Comparison of ENCODE assay signal across 8 mouse cellular contexts in the genomic region with DNA sequence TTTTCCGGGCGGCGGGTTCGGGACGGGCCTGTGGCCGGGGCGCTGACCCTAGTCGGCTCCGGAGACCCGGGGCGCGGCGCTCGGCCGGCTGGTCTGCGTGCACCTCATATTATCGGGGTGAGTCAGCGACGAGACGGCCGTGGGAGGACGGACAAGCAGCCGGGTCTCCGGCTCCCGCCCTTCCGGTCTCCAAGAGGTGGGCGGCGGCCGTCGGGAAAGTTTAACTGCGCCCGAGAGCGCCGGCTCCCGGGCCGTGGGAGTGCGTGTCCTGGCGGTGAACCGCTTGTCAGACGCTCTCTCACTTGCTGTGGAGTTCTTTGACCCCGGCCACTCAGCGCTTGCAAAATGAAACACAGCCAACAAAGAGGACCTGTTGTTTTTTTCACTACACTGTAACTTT. TPM values are rescaled to one million over a fixed set of nuclear protein-coding genes. Genes with fewer than 3 reads are reported as not detected.
DNase-seq lines count a peak whose midpoint lies in the region; ATAC-seq and TF ChIP-seq lines count a peak whose summit lies in the region.

No protein-coding gene starts in this region.

- ATAC-seq in forebrain, embryonic 13.5 days = no peak
- ATAC-seq in hindbrain, postnatal 0 days = no peak; the same call in 1 of the 2 replicates
- peak; percentile 84 for ATAC-seq in liver, embryonic 15.5 days (ENCODE audit: insufficient read depth)
- ATAC-seq in neural tube, embryonic 12.5 days (ENCODE audit: low FRiP score, low read depth) = peak; percentile 68

- H3K4me2 ChIP-seq in forebrain, embryonic 13.5 days = peak overlapping the region; percentile 83
- H3K4me2 ChIP-seq in hindbrain, postnatal 0 days (ENCODE audit: low read depth, low read length) = peak overlapping the region; percentile 76
- peak overlapping the region; percentile 94 for H3K4me2 ChIP-seq in liver, embryonic 15.5 days
- H3K4me2 ChIP-seq in neural tube, embryonic 12.5 days (replicated peaks) = peak overlapping the region; percentile 78

- peak overlapping the region; percentile 49; the same call in 1 of the 2 replicates for H3K27ac ChIP-seq in forebrain, embryonic 13.5 days
- H3K27ac ChIP-seq in hindbrain, postnatal 0 days = peak overlapping the region; percentile 84
- H3K27ac ChIP-seq in liver, embryonic 15.5 days (replicated peaks) = peak overlapping the region; percentile 99
- H3K27ac ChIP-seq in neural tube, embryonic 12.5 days = peak overlapping the region; percentile 54

- peak overlapping the region; percentile 78 for H3K9ac ChIP-seq in forebrain, embryonic 13.5 days
- peak overlapping the region; percentile 65 for H3K9ac ChIP-seq in hindbrain, postnatal 0 days (replicated peaks; ENCODE audit: low read length)
- peak overlapping the region; percentile 79 for H3K9ac ChIP-seq in liver, embryonic 15.5 days
- H3K9ac ChIP-seq in neural tube, embryonic 12.5 days = peak overlapping the region; percentile 78

- peaks cover 8% of the 10 kb centered on the region; the same call in 1 of the 2 replicates for H3K36me3 ChIP-seq in forebrain, embryonic 13.5 days (ENCODE audit: poor library complexity, severe bottlenecking)
- no peaks in the 10 kb centered on the region for H3K36me3 ChIP-seq in hindbrain, postnatal 0 days (ENCODE audit: insufficient read depth, low read length)
- peaks cover 6% of the 10 kb centered on the region; the same call in 1 of the 2 replicates for H3K36me3 ChIP-seq in liver, embryonic 15.5 days (replicated peaks)
- H3K36me3 ChIP-seq in neural tube, embryonic 12.5 days = peaks cover 9% of the 10 kb centered on the region

- WGBS in forebrain, embryonic 13.5 days = under 1% methylated on average over 42 of the region's 42 CpGs
- under 1% methylated on average over 38 of the region's 42 CpGs for WGBS in hindbrain, postnatal 0 days
- under 1% methylated on average over 42 of the region's 42 CpGs for WGBS in liver, embryonic 15.5 days (ENCODE audit: insufficient replicate concordance)
- WGBS in neural tube, embryonic 12.5 days = under 1% methylated on average over 42 of the region's 42 CpGs

- peaks cover 16% of the 10 kb centered on the region for H3K4me1 ChIP-seq in forebrain, embryonic 13.5 days
- peaks cover 6% of the 10 kb centered on the region for H3K4me1 ChIP-seq in hindbrain, postnatal 0 days (ENCODE audit: insufficient read depth, low read length)
- peaks cover 29% of the 10 kb centered on the region for H3K4me1 ChIP-seq in liver, embryonic 15.5 days (replicated peaks)
- H3K4me1 ChIP-seq in neural tube, embryonic 12.5 days = peaks cover 6% of the 10 kb centered on the region

- H3K27me3 ChIP-seq in forebrain, embryonic 13.5 days = peaks cover 9% of the 10 kb centered on the region; the same call in 1 of the 2 replicates
- H3K27me3 ChIP-seq in hindbrain, postnatal 0 days (ENCODE audit: insufficient read depth, low read length) = no peaks in the 10 kb centered on the region
- no peaks in the 10 kb centered on the region for H3K27me3 ChIP-seq in liver, embryonic 15.5 days
- no peaks in the 10 kb centered on the region for H3K27me3 ChIP-seq in neural tube, embryonic 12.5 days (replicated peaks)

- DNase-seq in kidney, adult 11 months = peak; percentile 82
- DNase-seq in kidney, adult 18-20 months = no peak
- peak; percentile 83 for DNase-seq in adrenal gland, postnatal 10 days
- DNase-seq in hindbrain, postnatal 0 days (ENCODE audit: low spot score) = peak; percentile 56
- DNase-seq in cerebellum, adult 9-11 months = no peak

- TF ChIP-seq CTCF in hindbrain, postnatal 0 days (IDR thresholded peaks at IDR 0.05; ENCODE audit: low read depth) = peak; percentile 31

- H3K4me3 ChIP-seq in forebrain, embryonic 13.5 days = peak overlapping the region; percentile 83
- peak overlapping the region; percentile 83 for H3K4me3 ChIP-seq in hindbrain, postnatal 0 days (ENCODE audit: low read length)
- peak overlapping the region; percentile 86 for H3K4me3 ChIP-seq in liver, embryonic 15.5 days (replicated peaks)
- peak overlapping the region; percentile 84 for H3K4me3 ChIP-seq in neural tube, embryonic 12.5 days

- H3K9me3 ChIP-seq in forebrain, embryonic 13.5 days (replicated peaks) = no peaks in the 10 kb centered on the region
- no peaks in the 10 kb centered on the region for H3K9me3 ChIP-seq in hindbrain, postnatal 0 days (ENCODE audit: low read length)
- H3K9me3 ChIP-seq in liver, embryonic 15.5 days (replicated peaks) = no peaks in the 10 kb centered on the region
- no peaks in the 10 kb centered on the region for H3K9me3 ChIP-seq in neural tube, embryonic 12.5 days

RNA-seq across cellular contexts. Expression of a gene that starts 0.4 kb away (rescaled TPM):
- total RNA-seq in adrenal gland, postnatal 10 days (2021) = 10 to 100 TPM; 35.7 to 82.2 TPM
- 35.0 and 36.6 TPM in 2 replicates for polyA plus RNA-seq in forebrain, embryonic 13.5 days (2015; fragmentation: Nextera tagmentation; extraction: Ambion mirVana)
- 12.3 and 15.1 TPM in 2 replicates for total RNA-seq in hindbrain, postnatal 0 days (2014; rRNA removed)
- 23.3 and 23.7 TPM in 2 replicates for polyA plus RNA-seq in hindbrain, postnatal 0 days (2015; fragmentation: Nextera tagmentation; extraction: Ambion mirVana)
- 13.0 and 13.3 TPM in 2 replicates for polyA plus RNA-seq in liver, embryonic 15.5 days (2015; fragmentation: Nextera tagmentation; extraction: Ambion mirVana)
- 30.4 and 31.5 TPM in 2 replicates for polyA plus RNA-seq in neural tube, embryonic 12.5 days (2016; fragmentation: Nextera tagmentation; extraction: Ambion mirVana)

RNA-seq across cellular contexts. Expression of a gene that starts 25.7 kb away (rescaled TPM):
- total RNA-seq in adrenal gland, postnatal 10 days (2021) = 100 to 1,000 TPM; 117 to 148 TPM
- polyA plus RNA-seq in forebrain, embryonic 13.5 days (2015; fragmentation: Nextera tagmentation; extraction: Ambion mirVana) = 407 and 413 TPM in 2 replicates
- 141 and 306 TPM in 2 replicates for total RNA-seq in hindbrain, postnatal 0 days (2014; rRNA removed)
- 261 and 279 TPM in 2 replicates for polyA plus RNA-seq in hindbrain, postnatal 0 days (2015; fragmentation: Nextera tagmentation; extraction: Ambion mirVana)
- 112 and 130 TPM in 2 replicates for polyA plus RNA-seq in liver, embryonic 15.5 days (2015; fragmentation: Nextera tagmentation; extraction: Ambion mirVana)
- 321 and 327 TPM in 2 replicates for polyA plus RNA-seq in neural tube, embryonic 12.5 days (2016; fragmentation: Nextera tagmentation; extraction: Ambion mirVana)

RNA-seq across cellular contexts. Expression of a gene that starts 34.9 kb away (rescaled TPM):
- 100 to 1,000 TPM; 366 to 527 TPM for total RNA-seq in adrenal gland, postnatal 10 days (2021)
- 360 and 397 TPM in 2 replicates for polyA plus RNA-seq in forebrain, embryonic 13.5 days (2015; fragmentation: Nextera tagmentation; extraction: Ambion mirVana)
- 64.3 and 65.2 TPM in 2 replicates for total RNA-seq in hindbrain, postnatal 0 days (2014; rRNA removed)
- polyA plus RNA-seq in hindbrain, postnatal 0 days (2015; fragmentation: Nextera tagmentation; extraction: Ambion mirVana) = 284 and 309 TPM in 2 replicates
- polyA plus RNA-seq in liver, embryonic 15.5 days (2015; fragmentation: Nextera tagmentation; extraction: Ambion mirVana) = 233 and 311 TPM in 2 replicates
- polyA plus RNA-seq in neural tube, embryonic 12.5 days (2016; fragmentation: Nextera tagmentation; extraction: Ambion mirVana) = 329 and 346 TPM in 2 replicates

RNA-seq across cellular contexts. Expression of a gene that starts 35.0 kb away (rescaled TPM):
- 100 to 1,000 TPM; 724 to 915 TPM for total RNA-seq in adrenal gland, postnatal 10 days (2021)
- 333 and 363 TPM in 2 replicates for polyA plus RNA-seq in forebrain, embryonic 13.5 days (2015; fragmentation: Nextera tagmentation; extraction: Ambion mirVana)
- total RNA-seq in hindbrain, postnatal 0 days (2014; rRNA removed) = 61.6 and 71.8 TPM in 2 replicates
- polyA plus RNA-seq in hindbrain, postnatal 0 days (2015; fragmentation: Nextera tagmentation; extraction: Ambion mirVana) = 248 and 253 TPM in 2 replicates
- 245 and 256 TPM in 2 replicates for polyA plus RNA-seq in liver, embryonic 15.5 days (2015; fragmentation: Nextera tagmentation; extraction: Ambion mirVana)
- 338 TPM in 2 replicates for polyA plus RNA-seq in neural tube, embryonic 12.5 days (2016; fragmentation: Nextera tagmentation; extraction: Ambion mirVana)

Comparison
In these comparisons a context has a peak if more than half of its experiments do, and no peak if none do; other contexts are left out.
1. DNase-seq: peak in kidney, adult 11 months (single experiment), adrenal gland, postnatal 10 days (single experiment) and hindbrain, postnatal 0 days (single experiment); none in kidney, adult 18-20 months (single experiment) and cerebellum, adult 9-11 months (single experiment).
2. ATAC-seq: peak in liver, embryonic 15.5 days (single experiment) and neural tube, embryonic 12.5 days (single experiment); none in forebrain, embryonic 13.5 days (single experiment) and hindbrain, postnatal 0 days (single experiment).
3. H3K27ac ChIP-seq: peak in every context shown above with its lines; median percentile 99 in liver, embryonic 15.5 days; 84 in hindbrain, postnatal 0 days; 54 in neural tube, embryonic 12.5 days; 49 in forebrain, embryonic 13.5 days.
4. Peak in every context shown above with its lines, with median percentiles within 50 percentile points of each other: H3K4me2 ChIP-seq, H3K4me3 ChIP-seq and H3K9ac ChIP-seq.